Mouse (Mus musculus): ENCODE data around the gene Oosp2.

The Oosp2 gene

DNA sequence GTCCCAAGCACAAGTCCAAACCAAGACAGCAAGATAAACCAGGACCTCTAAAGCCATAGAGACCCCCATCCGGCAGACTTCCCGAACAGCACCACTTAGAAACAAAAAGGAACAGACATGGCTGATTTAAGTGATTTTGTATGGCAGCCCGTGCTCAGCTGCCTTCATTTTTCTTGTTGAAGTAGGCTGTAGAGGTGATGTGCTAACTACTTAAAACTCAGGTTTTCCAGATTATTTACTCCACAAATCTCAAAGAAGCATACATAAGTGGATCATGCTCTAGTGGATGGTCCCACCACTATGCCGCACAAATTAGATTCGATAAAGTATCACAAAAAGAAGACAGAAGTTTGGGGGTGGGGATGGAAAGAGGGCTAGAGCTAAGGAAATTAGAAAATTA is at the start of gene Oosp2:
Gene Oosp2 (minus strand): TSS at position 101 of the 400 bp plus-strand sequence.
- no peak for DNase-seq (ENCODE audit: low spot score in 2 of 2)

GRCm38 (mm10) chr19:11698342-11698741 is 38.0 kb upstream of the Oosp2 start:
- no peak for DNase-seq (ENCODE audit: low spot score in 2 of 2)

GRCm38 (mm10) chr19:11696755-11697154 is 36.4 kb upstream of the Oosp2 start, which contains the start of gene Oosp3:
TSS of gene Oosp3 (plus strand) at chr19:11697055.
- DNase-seq (ENCODE audit: low spot score in 2 of 2) = no peak

- no peak for DNase-seq (ENCODE audit: low spot score in 2 of 2)
Observed at GRCm38 (mm10) chr19:11691454-11691853, 31.1 kb upstream of the Oosp2 start.

- DNase-seq (ENCODE audit: low spot score in 2 of 2) = no peak
Observed at GRCm38 (mm10) chr19:11690839-11691238, 30.5 kb upstream of the Oosp2 start, which contains the start of gene Oosp1. TSS of gene Oosp1 (minus strand) at chr19:11691150.

- DNase-seq (ENCODE audit: low spot score in 2 of 2) = no peak
Observed at GRCm38 (mm10) chr19:11661562-11661961, 1.2 kb upstream of the Oosp2 start.

- no peak for DNase-seq (ENCODE audit: low spot score in 2 of 2)
Observed at GRCm38 (mm10) chr19:11659142-11659541, 1.2 kb downstream of the Oosp2 start.

- DNase-seq (ENCODE audit: low spot score in 2 of 2) = no peak
Observed at GRCm38 (mm10) chr19:11649564-11649963, 10.8 kb downstream of the Oosp2 start.

DNA sequence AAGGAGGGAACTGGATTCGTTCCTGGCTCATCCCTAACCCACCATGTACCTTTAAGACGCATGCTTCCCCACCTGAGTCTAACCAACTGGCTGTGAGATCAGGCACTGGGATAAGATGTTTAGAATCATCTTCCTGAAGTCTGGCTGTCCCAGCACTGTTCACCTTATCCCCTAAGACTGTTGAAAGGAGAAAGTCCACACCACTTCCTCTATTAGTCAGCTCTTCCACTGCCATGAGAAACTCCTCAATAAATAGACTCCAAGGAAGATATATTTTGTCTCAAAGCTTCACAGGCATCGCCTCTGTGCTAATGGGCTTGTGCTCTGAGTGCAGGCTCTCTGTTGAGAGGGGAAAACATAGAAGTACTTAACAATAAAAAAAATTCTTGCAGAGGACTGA is 14.2 kb downstream of the Oosp2 start:
- DNase-seq (ENCODE audit: low spot score in 2 of 2) = no peak

DNA sequence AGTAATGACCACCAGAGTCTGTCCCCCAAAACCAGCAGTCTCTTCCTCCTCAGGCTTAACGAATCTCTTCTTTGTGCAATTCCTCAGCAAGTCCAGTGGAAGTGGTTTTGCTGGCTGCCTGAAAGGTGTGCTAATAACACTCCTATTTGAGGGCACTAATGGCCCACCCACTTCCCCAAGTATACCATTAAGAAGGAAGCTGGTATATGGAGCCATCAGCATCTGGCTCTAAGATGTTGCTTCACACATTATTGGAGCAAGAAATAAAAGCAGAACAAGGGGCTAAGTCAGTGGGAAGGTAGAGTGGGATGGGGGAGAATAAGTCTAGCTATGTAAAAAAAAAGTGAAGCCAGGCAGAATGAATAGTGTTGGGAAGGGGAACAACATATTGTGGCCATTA is 19.6 kb downstream of the Oosp2 start, which contains the start of gene Ms4a3:
Gene Ms4a3 (minus strand): TSS at position 120 of the 400 bp plus-strand sequence.
- DNase-seq (ENCODE audit: low spot score in 2 of 2) = no peak

DNA sequence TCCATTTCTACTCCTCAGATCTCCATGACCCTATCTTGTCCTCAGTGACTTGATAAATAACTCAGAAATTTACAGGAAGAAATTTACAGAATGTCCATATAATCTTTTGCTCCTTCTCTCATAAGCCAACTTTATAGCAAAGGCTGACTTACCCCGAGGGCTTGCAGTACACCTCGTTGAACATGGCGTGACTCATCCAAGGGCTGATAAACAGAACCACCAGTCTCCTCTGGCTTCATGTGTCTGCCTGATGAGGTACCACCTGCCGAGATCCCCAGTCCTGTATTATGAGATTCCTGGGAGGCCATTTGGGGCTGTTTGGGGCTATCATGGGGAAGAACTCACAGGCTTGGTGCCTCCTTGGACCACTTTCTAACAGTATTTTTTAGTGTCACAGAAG is 21.3 kb downstream of the Oosp2 start:
- no peak for DNase-seq (ENCODE audit: low spot score in 2 of 2)

DNA sequence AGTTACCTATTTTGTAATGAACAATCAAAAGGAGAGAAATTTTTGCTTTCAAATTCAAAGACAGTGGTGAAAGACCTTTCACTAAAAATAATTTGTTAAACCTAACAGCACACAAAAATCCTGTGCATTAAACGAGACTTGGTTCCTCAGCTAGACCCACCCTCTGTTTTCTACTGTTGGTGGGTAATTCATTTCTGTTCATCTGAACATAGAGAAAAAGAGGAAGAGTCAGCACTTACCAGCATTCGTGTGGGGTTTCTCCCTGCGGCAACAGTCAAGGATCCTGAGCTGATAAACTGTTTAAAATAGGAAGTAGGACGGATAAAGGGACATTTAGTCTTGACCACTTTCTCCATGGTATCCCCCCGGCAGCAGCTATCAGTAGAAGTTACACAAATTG is 24.8 kb downstream of the Oosp2 start:
- DNase-seq (ENCODE audit: low spot score in 2 of 2) = no peak

GRCm38 (mm10) chr19:11634330-11634729 is 26.0 kb downstream of the Oosp2 start:
- no peak for DNase-seq (ENCODE audit: low spot score in 2 of 2)

DNA sequence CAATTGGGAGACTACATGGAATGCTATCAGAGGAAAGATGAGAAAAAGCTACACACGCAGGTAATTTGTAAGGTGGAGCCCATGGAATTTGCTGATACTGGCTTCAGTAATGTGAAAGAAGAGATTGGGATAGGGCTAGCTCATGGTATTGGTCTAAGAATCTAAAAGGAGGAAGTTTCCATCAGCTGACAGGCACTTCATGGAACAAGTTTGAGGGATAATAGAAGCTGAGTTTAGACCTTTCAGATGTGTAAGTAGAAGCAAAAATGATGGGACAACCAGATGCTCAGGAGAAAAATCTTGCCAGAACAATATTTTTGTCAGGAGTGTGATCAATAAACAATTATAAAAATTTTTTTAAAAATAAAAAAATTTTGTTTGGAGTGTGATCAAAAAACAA is 26.6 kb downstream of the Oosp2 start:
- no peak for DNase-seq (ENCODE audit: low spot score in 2 of 2)

- no peak for DNase-seq (ENCODE audit: low spot score in 2 of 2)
Observed at GRCm38 (mm10) chr19:11625231-11625630, 35.1 kb downstream of the Oosp2 start.

GRCm38 (mm10) chr19:11624800-11625199 is 35.6 kb downstream of the Oosp2 start:
- DNase-seq (ENCODE audit: low spot score in 2 of 2) = no peak

DNA sequence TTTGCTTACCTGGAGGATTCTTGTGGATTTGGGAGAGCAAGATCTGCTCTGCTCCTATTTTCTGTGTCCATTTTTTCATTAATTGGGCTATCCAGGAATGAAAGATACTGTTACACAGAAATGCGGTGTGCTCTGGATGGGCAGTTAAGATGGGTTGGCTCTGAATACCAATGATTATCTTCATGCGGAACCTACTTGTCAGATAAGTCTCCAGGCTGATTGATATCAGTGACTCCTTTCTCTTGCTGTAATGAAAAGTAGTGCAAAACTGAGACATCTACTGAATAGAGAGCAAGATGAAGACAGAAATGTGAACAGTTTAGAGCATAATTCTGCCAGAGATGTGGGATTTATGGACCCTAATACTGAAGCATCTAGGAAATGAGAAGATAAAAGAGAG is 36.8 kb downstream of the Oosp2 start, which contains the start of gene Ms4a2:
Gene Ms4a2 (minus strand): TSS at position 169 of the 400 bp plus-strand sequence.
- DNase-seq (ENCODE audit: low spot score in 2 of 2) = no peak

- no peak for DNase-seq (ENCODE audit: low spot score in 2 of 2)
Observed at GRCm38 (mm10) chr19:11617983-11618382, 42.4 kb downstream of the Oosp2 start.

DNA sequence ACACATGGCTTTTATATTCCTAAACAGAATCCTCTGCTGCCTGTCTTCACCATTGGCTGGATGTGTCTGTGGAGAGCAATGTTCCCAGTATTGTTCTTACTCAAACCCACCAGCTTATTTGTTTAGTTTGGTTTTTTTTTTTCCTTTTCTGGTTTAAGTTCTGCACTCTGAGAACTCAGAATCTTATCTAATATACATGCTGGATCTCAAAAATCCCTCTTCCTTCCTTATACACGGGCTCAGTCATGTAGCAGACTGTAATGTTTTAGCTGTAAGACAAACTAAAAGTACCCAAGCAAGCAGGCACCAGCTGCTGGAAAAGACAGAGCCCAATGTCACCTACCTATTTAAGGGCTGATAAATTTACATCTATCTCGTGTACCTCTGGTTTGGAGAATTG is 45.6 kb downstream of the Oosp2 start:
- no peak for DNase-seq (ENCODE audit: low spot score in 2 of 2)

DNA sequence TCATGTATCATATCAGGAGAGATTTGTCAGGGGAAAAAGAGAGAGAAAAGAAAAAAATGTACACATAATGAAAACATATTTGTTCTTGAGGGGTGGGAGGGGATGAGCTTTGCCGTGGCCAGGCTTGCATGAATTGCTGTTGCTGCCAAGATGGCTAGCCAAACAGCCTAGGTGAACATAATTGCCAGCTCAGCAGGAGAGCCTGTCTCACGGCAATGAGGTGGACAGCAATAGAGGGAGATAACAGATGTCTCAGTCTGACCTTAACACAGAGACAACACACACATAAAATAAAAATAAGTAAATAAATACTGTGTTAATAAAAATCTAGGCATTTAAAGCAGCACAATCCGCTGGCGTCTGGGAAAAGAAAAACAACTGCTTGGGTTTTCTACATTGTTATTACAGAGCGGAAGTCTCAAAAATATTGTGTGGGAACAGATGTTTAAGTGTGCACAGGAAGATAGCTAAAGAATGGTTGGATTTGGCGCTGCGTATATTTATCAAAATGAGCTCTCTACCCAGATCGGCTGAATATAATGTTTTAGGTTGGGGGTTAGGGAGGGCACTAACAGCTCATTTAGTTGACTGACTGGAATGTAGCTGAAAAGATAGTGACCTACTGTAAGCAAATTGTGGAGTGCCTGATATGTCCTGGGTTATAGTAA is 46.4 kb downstream of the Oosp2 start:
- DNase-seq (ENCODE audit: low spot score in 2 of 2) = no peak

DNA sequence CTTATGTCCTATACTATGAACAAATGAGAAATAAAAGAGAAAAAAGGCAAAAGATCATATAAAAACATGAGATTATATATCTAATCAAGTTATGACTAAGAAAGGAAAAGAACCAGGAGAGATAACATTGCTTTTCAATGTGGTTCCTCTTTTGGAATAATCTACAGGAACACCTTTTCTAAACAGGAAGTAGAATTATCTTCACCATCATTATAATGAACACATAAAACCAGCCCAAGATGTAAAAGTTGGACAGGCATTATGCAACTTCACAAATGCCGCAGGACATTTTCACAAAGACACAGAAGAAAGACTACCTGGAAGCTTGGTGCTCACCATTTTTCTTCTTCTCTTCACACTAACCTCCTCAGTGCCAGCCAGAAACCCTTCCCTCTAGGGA is 47.3 kb downstream of the Oosp2 start:
- DNase-seq (ENCODE audit: low spot score in 2 of 2) = no peak

DNA sequence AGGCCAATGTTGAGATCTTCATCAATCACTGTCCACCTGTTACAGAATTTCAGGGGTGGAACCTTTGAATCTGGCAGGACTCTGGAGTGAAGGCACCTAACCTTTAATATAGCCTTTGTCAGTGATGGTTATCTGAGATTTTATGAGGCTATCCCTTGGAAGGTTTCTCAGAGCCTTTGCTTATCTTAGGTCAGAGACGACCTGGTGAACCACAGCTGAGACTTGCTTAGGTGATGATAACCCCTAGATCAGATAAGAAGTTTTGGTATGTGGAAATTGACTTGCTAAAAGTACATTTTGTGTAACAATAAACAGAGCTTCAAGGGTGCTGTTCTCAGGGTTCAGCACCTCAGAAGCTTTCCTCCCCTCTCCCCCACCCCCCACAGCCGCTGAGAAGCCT is 48.1 kb downstream of the Oosp2 start:
- no peak for DNase-seq (ENCODE audit: low spot score in 2 of 2)

DNA sequence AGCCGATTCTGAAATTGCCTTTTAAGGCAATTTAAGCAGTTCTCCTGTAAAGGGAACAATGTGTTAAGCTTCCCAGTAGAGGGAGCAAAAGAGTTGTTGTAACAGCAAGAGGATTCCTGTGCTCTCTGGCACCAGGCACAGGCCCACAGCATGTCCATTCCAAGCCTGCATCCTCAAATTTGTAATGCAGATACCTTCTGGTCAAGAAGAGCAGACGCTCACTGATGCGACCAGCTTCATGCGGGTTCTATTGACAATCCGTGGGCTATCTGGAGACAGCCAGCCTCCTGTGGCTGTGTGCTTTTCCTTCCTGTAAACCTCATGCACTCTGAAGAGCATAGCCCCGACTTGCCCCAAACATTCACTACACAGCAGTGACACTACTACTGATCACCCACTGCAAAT is 48.8 kb downstream of the Oosp2 start:
- no peak for DNase-seq (ENCODE audit: low spot score in 2 of 2)

GRCm38 (mm10) chr19:11608172-11608571 is 52.2 kb downstream of the Oosp2 start:
- peak in 1 of 2 experiments; percentile 23 for DNase-seq (ENCODE audit: low spot score in 2 of 2)
